Mouse (Mus musculus) gastrocnemius, postnatal 25 days (tissue): ENCODE results near the gene Gm36176. TPM values are rescaled to one million over a fixed set of nuclear protein-coding genes. Genes with fewer than 3 reads are reported as not detected.
"Not testable (repeated sequence)": the region's sequence is repeated elsewhere in the genome, so short reads cannot be mapped to it uniquely, and the experiment has no call there.

Experiments used
- DNase-seq: peaks from one replicate; pipeline ENCODE4 v3.0.0; 2022
- long read RNA-seq, 2 experiments: library from polyadenylated mRNA; stranded (forward); transcript quantifications; one replicate each; pipeline ENCODE4 v2.0.0; 2021
- total RNA-seq, 2 experiments: library from RNA; stranded (reverse); gene quantifications; 1 replicate in 1 of 2; 2 replicates in 1 of 2; pipeline ENCODE4 v1.2.3; 2021

Gene Gm36176
- total RNA-seq: not detected
- long read RNA-seq, experiment 1: 0 reads
- long read RNA-seq, experiment 2: 0 reads

DNA sequence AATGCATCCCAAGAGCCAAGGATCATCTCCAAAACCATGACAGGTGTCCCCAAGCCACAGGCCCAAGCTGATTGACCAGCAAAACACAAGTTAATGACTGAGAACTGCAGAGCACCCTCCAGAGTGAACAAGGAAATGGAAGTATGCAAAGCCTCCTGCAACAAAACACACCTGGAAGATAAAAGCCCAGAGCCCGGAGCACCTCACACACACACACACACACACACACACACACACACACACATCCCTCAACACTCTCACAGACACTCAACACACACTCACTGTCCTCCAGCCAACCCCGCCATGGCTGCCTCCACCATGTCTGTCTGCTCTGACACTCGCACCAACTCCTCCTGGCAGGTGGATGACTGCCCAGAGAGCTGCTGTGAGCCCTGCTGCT is at the start of gene Gm36176:
Gm36176 (plus strand) TSS at position 301 of the 400 bp plus-strand sequence.
- DNase-seq: no peak

DNA sequence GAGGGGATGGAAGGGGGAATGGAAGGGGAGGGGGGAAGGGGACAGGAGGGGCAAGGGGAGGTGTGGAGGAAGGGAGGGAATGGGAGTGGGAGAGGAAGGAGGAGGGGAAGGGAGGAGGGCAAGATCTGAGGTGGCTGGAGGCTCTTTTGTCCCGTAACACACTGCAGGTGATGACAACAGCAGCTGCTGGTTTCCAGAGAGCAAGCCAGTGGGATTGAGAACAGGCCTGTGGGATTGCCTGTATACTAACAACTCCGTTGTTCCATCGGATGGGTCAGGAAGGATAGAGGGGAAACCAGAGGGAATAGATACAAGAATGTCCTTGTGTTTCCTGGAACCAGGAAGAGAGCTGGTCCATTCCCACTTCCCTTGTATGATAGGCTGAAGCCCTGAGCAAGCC is 48.9 kb upstream of the Gm36176 start:
- no peak for DNase-seq

DNA sequence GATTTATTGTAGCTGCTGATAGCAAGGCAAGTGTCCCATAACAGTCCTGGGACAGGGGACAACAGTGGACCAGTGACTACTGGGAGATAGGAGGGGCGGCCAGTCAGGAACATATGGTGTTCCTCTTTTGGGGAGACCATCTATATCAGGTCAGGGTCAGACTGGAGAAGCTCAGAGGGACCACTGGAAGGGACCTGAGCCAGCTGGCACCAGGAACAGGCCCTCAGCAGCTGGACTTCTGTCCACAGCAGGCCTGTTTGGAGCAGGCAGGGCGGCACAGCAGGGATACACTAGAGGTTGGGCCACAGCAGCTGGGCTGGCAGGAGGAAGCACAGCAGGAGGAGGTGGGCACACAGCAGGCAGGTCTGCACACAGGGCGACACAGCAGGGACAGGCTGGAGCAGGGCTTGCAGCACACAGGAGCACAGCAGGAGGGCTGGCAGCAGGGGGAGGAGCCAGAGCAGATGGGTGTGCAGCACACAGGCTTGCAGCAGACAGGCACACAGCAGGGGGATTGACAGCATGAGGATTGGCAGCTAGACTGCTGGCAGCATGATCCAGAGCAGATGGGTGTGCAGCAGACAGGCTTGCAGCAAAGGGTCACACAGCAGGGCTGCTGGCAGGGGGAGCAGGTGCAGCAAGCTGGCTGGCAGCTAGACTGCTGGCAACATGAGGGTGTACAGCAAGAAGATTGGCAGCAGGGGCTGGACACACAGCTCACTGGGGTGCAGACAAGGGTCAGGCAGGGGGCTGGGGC is 48.3 kb upstream of the Gm36176 start:
- DNase-seq: not testable (repeated sequence)

DNA sequence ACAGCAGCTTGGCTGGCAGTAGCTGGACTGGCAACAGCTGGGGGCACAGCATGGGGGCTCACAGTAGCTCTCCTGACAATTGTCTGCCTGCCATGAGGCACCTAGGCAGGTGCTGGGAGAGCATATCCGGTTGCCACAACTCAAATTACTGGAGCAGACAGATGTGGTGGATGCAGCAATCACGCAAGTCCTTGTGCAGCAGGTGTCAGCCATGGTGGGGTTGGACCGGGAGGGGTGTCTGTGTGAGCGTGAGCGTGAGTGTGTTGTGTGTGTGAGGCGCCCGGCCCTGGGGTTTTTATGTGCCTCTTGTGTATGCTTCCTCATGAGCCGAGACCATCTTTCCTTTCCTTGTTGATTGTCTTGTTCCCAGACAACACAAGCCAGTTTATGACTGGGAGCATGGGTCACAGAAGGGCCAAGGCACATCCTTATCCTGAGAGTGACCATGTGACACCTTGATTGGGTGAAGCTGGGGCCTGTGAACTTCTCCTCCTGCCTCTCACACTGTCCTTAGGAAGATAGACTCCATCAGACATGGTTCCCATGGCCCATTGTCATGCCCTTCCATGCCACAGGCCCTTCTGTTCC is 47.6 kb upstream of the Gm36176 start, which contains the start of gene Gm19668:
Gm19668 (minus strand) TSS at position 213 of the 588 bp plus-strand sequence.
- no peak for DNase-seq

DNA sequence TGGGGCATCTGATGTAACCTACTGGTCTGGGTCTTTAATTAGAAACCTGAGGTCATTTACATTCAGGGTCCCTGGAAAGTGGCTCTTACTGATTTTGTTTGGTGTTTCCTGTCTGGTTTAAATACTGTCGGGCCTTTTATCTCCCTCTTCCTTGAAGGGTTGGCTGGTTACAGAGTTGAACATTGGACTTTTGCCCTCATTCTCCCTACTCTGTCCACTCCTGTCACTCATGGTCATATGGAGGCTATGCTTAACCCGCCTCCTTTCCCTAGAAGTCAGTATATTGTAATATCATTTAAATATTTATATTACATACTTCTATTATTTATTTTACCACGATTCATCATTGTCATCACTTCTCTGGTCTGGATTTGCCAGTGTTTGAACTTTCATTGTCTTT is 42.5 kb upstream of the Gm36176 start:
- no peak for DNase-seq

DNA sequence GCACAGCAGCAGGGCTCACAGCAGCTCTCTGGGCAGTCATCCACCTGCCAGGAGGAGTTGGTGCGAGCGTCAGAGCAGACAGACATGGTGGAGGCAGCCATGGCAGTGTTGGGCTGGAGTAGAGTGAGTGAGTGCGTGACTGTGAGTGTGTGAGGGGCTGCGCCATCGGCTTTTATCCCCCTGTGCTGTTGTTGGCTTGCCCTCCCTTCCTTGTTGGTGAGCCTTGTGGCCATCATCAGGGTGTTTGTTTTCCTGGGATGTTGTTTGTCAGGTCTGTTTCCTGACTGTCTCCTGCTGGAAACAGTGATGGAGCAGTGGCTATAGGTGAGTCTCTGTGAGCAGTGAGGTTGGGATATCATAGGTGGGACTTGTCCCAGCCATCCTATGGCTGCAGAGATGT is 34.9 kb upstream of the Gm36176 start, which contains the start of gene Gm9507:
Gm9507 (minus strand) TSS at position 101 of the 400 bp plus-strand sequence.
- no peak for DNase-seq

DNA sequence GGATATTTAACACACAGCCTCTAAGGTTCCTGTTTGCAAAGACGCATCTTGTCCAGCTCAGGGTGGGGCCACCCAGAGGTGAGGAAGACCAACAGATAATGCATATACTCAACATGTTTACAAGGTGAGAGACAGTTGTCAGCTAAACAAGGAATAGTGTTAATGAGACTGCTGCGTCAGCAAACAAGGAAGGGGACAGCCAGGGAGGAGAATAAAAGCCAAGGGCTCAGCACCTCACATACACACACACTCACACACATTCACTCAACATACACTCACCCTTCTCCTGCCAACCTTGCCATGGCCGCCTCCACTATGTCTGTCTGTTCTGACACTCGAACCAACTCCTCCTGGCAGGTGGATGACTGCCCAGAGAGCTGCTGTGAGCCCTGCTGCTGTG is 32.2 kb upstream of the Gm36176 start, which contains the start of gene Gm2696:
Gm2696 (plus strand) TSS at position 301 of the 400 bp plus-strand sequence.
- no peak for DNase-seq

DNA sequence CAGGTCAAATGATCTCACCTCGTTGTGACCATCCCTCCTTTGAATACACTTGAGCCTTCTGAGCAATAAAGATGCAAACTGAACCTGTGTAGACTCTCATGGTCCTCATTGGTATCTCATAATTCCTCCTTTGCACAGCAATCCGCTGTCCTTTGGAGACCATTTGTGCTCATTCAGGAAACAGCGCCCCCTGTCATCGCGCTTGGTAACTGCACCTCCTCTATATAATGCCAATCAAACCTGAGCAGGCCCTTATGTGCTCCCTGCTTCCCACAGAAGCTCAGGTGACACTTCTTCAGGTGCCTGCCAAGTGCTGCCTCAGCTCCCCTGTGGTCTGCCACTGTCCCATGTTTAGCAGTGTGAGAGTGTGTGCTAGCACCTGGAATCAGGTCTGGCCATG is 31.1 kb upstream of the Gm36176 start:
- no peak for DNase-seq

DNA sequence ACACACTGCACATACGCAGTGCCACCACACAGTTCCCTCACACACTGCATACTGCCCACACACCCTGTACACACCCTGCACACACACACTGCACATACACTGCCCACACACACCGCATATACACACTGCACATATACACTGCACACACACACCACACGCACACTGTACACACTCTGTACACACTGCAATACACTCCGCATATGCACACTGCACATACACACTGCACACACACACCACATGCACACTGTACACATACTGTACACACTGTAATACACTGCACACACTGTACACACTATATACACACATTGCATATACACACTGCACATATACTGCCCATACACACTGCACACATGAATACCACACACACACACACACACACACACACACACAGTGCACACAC is 28.1 kb upstream of the Gm36176 start:
- no peak for DNase-seq

DNA sequence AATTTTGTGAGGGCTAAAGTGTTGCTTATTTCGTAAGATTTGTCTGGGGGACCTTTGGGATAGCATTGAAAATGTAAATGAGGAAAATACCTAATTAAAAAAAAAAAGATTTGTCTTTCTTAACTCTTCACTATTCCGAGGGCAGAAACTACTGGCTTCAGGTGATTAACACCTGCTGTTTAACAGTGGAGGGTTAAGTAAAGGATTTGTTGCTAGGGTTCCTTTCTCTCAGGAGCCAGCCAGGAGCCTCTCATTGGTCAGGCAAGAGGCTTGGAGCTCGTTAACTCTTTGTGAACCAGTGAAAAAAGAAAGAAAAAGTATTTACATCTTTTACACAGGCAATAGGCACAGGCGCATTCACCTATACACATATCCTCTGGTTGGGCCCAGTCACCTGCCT is 27.4 kb upstream of the Gm36176 start:
- no peak for DNase-seq

DNA sequence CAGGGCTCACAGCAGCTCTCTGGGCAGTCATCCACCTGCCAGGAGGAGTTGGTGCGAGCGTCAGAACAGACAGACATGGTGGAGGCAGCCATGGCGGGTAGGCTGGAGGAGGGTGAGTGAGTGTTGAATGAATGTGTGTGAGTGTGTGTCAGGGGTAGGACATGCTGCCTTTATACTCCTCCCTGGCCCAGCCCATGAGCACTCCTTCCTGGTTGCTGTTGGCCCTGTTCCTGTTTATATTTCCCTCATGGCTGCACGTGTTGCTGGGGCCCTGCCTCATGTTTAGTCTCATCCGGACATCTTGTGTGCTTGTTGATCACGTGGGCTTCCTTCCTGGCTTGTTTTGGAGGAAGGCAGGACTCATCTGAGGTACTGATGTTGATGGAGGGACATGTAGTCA is 19.7 kb upstream of the Gm36176 start, which contains the start of gene Krtap10-4:
Krtap10-4 (minus strand) TSS at position 145 of the 400 bp plus-strand sequence.
- DNase-seq: no peak

DNA sequence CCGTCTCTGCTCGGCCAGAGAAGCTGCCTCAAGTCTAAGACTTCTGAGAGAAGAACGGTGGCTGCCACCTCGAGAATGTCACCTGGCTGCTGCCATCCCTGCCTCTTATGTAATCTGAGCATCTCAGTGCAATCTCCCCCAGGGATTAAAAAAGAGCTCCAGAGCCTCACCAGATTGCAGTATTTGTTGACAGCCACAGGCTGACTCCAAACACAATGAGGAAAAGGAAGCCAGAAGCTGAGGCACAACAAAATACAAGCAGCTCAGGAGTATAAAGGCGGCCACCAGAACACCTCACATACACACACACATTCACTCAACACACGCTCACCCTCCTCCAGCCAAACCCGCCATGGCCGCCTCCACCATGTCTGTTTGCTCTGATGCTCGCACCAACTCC is 11.0 kb upstream of the Gm36176 start, which contains the start of gene Krtap10-10:
Krtap10-10 (plus strand) TSS at position 301 of the 400 bp plus-strand sequence.
- DNase-seq: no peak

DNA sequence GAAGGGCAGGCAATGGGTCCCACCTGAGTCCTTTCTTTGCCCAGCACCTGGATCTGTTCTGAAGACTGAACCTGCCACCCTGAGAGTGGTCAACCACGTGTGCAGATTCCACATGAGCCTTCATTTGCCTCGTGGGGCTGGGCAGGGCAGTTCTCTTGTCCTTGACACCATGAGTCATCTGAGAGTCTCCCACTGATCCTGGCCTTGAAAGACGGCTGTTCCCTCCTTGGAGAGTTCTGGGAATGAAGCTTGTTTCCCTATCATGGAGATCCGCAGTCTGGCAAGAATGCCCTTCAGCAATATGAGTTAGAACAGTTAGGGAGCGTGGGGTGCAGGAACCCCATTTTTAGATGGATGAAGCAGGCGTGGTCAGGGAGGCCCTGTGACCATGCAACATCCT is 7.6 kb upstream of the Gm36176 start:
- DNase-seq: no peak

DNA sequence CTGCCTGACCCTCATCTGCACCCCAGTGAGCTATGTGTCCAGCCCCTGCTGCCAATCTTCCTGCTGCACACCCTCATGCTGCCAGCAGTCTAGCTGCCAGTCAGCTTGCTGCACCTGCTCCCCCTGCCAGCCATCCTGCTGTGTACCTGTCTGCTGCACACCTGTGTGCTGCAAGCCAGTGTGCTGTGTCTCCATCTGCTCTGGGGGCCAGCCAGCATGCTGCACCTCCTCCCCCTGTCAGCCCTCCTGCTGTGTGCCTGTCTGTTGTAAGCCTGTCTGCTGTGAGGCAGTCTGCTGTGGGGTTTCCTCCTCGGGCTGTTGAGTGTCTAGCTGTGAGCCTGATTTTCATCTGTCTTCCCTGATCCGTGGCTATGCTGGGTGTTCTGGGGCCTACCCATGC is 358 bp downstream of the Gm36176 start:
- DNase-seq: no peak

DNA sequence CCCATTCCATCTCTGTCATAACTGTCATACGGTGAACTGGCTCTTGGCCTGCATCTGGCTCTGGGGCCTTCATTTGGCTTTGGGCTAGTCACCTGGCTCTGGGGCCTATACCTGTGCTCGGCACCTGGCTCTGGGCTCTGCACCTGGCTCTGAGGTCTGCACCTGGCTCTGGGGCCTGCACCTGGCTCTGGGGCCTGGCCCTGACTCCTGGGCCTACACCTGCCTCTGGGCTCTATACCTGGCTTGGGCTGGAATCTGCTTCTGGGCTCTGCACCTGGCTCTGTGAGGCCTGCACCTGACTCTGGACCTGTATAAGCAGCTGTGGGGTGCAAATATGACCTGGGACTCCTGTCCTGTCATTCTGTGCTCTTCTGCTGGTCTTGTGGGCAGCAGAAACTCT is 935 bp downstream of the Gm36176 start:
- DNase-seq: no peak

DNA sequence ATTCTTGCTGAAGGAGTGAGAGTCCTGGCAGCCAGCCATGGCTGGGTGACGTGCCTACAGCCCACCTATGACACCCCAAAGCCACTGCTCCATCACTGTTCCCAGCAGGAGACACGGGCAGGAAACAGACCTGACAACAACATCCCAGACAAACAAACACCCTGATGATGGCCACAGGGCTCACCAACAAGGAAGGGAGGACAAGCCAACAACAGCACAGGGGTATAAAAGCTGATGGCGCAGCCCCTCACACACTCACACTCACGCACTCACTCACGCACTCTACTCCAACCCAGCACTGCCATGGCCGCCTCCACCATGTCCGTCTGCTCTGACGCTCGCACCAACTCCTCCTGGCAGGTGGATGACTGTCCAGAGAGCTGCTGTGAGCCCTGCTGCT is 6.0 kb downstream of the Gm36176 start, which contains the start of gene Gm10318:
Gm10318 (plus strand) TSS at position 301 of the 400 bp plus-strand sequence.
- DNase-seq: no peak

DNA sequence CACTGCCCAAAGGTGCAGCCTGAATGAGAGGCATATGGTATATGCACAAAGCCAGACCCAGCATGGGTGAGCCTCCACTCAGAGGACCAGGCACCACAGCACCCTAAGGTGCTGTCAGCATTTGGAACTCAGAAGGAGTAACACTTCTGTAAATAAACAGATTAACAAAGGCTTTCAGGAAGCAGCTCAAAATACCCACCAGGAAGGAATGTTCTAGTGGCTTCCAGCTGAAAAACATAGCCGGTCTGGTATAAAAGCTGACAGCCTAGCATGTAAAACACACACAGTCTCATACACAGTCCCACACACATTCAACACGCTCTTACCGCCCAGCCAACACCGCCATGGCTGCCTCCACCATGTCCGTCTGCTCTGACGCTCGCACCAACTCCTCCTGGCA is 15.1 kb downstream of the Gm36176 start, which contains the start of gene Gm3285:
Gm3285 (plus strand) TSS at position 301 of the 400 bp plus-strand sequence.
- DNase-seq: no peak

DNA sequence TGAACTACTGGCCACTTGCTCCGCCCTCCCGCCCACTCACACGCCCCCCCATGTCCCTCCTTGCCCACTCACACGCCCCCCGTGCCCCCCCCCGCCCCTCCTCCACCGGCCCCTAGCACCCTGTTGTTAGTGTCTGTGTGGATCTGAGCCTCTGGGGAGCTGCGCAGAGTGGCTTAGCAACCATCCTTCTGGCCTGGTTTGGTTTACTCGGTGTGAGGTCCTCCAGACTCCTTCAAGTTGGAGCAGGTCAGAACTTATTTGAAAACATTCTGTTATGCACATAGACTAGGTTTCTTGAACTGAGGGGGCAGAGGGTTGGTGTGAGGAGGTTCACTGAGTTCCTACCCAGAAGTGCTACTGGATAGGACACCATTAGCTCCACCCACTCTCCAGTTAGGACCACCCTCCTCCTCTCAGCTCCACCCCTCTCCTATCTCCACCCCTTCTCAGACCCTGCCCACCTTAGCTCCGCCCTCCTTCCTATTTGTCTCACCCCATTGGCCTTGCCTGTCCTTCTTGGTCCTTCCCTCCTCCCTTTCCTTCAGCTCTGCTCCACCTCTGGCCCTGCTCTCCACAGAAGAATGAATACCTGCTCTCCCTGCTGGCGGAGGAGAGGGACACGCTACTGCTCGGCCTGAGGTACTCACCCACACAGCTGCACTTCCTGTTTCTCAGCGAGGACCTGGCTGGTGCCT is 17.6 kb downstream of the Gm36176 start:
- DNase-seq: no peak

DNA sequence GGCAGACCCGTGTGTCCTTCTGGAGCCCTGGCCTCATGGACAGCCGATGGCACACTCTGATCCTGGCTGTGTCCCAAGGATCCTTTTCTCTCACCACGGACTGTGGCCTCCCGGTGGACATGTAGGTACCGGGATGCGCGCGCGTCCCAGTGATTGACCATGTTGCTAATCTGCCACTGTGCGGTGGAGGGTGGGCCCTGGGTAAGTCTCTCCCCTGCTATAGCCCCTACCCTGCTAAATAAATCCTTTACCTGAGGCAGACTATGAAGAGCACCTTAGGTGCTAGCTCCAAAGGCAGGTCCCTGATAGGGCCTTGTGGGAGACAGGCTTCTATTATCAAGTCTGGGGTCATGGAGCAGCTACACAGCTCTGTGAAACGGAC is 18.1 kb downstream of the Gm36176 start:
- DNase-seq: no peak

DNA sequence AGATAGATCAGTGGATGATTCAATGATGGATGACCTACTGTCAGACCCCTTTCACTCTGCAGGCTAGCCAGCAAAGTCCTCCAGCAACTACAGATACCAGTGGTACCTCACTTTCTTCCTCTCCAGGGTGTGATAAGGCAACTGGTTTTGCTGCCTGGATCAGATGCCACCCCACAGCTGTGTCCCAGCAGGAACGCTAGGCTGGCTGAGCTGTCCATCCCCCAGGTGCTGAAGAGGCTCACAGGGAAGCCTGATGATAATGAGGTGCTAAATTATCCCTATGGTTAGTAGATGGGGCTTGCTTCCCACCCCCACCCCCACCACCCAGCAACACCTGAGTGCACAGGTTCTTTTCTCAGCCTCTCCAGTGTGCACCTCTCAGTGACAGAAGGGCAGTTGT is 20.9 kb downstream of the Gm36176 start:
- no peak for DNase-seq

DNA sequence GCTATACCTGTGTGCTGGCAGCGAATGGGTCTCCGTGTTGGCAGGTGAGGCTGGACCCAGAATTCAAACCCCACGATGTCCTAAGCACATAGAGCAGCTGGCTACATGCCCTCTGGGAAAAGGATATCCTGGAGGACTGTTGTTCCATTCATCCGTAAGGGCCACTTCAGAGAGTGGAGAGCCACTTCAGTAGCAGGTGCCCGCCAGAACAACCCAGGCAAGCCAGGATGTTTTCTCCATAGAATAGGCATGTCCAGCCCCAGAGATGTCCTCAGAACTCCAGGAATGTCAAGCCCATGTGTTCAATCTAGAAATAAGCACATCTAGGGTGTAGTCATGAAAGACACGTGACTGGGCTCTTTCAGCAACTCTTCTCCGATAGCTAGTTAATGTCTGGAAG is 23.0 kb downstream of the Gm36176 start:
- no peak for DNase-seq

DNA sequence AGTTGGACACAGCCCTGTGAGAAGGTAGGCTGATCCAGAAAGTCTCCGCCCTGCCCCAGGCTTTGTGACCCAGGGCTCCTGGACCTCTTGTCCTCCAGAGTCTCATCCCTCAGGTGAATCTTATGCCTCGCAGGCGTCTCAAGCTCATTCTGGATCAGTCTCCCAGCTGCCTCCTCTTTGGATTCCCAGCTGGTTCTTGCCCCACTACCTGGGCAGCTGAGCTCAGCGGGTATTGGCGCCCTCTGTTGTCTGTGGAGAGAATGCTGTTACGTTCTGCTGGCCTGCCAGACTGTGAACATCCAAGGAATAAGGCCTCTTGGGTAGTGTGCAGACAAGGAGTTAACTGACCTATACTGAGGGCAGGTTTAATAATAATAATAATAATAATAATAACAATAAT is 32.4 kb downstream of the Gm36176 start:
- no peak for DNase-seq

DNA sequence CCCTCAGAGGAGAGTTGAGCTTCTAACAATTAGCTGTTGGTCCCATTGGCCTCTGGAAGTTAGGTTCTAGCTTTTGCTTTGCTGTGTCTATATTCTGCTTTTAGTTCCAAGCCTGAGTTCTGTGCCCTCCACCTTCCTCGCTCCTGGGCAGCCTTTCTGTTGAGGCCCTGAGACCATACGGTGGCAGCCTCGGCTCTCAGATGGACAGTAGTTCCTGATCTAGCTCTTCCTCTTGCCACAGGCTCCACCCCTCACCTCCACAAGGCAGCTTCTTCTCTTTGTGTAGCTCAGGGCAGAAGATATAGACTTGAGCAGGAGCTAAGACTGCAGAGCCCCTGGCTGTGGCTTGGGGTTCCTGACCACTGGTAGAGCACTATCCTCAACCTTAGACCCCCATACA is 33.7 kb downstream of the Gm36176 start:
- no peak for DNase-seq
